Mouse (Mus musculus): ENCODE measurements around the gene Dusp1. TPM values are rescaled to one million over a fixed set of nuclear protein-coding genes. Genes with fewer than 3 reads are reported as not detected.

Gene Dusp1
- polyA plus RNA-seq, 1 experiment from 2014 or later: 35.7 TPM

DNA sequence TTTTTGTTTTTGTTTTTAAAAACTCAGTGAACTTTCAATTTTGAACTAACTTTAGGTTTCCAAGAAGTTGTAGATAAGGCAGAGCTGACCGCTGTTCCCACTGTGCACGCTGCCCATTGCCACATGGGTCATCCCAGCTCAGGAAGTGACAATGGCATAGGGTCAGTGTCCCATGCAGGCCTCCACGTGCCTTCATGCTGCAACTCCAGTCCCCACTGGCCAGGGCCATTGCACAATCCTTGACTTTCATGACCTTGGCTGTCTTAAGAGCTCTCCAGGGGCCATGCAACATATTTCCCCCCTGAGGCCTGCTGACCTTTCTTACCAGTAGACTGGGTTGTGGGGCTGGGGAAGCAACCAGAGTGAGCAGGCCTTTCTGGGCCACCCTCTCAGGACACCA, 9.4 kb upstream of the Dusp1 start:
- no peak overlapping the region for H3K4me3 ChIP-seq (ENCODE audit: low read length)
- H3K9me3 ChIP-seq (replicated peaks; ENCODE audit: control insufficient read depth, low read length): no peaks in the 10 kb centered on the region; the same call in 1 of the 2 replicates
- ATAC-seq (replicated peaks; ENCODE audit: extremely low read depth, insufficient read depth, low FRiP score): no peak
- H3K36me3 ChIP-seq (ENCODE audit: control insufficient read depth, insufficient read depth): peaks cover 12% of the 10 kb centered on the region
- no peaks in the 10 kb centered on the region for H3K27me3 ChIP-seq (ENCODE audit: control insufficient read depth, insufficient read depth, low read length)
- 70% methylated on average over 3 of the region's 3 CpGs for WGBS
- H3K27ac ChIP-seq (ENCODE audit: low read length): peak overlapping the region; percentile 25; the same call in 1 of the 2 replicates
- H3K9ac ChIP-seq (ENCODE audit: low read length): no peak overlapping the region
- H3K4me1 ChIP-seq (ENCODE audit: control insufficient read depth, insufficient read depth, low read length): peaks cover 37% of the 10 kb centered on the region
- H3K4me2 ChIP-seq (ENCODE audit: low read depth, low read length): no peak overlapping the region

DNA sequence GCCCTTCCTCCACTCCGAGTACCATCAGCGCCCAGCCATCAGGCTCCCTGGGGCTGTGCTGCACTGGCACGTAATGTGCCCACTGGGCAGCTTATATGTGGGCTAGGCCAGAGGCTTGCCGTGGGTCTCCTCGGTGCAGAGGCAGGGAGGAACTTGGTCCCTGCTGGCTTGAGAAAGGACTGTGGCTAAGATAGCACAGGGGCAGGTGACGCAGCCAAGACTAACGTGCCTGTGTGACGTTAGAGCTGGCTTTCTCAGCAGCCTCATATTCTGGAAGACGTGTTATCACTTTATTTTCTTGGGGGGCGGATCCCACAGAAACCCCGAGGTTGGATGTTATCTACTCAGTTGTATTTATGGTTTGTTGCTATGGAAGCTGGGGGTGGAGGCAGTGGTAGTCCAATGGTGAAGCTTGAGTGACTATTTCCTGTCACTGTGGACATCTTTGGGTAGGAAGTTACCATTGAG, 8.8 kb upstream of the Dusp1 start:
- H3K36me3 ChIP-seq (ENCODE audit: control insufficient read depth, insufficient read depth): peaks cover 14% of the 10 kb centered on the region
- H3K4me3 ChIP-seq (ENCODE audit: low read length): no peak overlapping the region
- no peaks in the 10 kb centered on the region for H3K27me3 ChIP-seq (ENCODE audit: control insufficient read depth, insufficient read depth, low read length)
- H3K27ac ChIP-seq (ENCODE audit: low read length): peak overlapping the region; percentile 8; the same call in 1 of the 2 replicates
- peaks cover 31% of the 10 kb centered on the region for H3K4me1 ChIP-seq (ENCODE audit: control insufficient read depth, insufficient read depth, low read length)
- H3K9ac ChIP-seq (ENCODE audit: low read length): no peak overlapping the region
- 59% methylated on average over 11 of the region's 11 CpGs for whole genome bisulfite sequencing
- no peak overlapping the region for H3K4me2 ChIP-seq (ENCODE audit: low read depth, low read length)
- ATAC-seq (replicated peaks; ENCODE audit: extremely low read depth, insufficient read depth, low FRiP score): 0 out of 2 replicates have a peak, but pooled peaks have one; percentile 16
- no peaks in the 10 kb centered on the region; the same call in 1 of the 2 replicates for H3K9me3 ChIP-seq (replicated peaks; ENCODE audit: control insufficient read depth, low read length)

DNA sequence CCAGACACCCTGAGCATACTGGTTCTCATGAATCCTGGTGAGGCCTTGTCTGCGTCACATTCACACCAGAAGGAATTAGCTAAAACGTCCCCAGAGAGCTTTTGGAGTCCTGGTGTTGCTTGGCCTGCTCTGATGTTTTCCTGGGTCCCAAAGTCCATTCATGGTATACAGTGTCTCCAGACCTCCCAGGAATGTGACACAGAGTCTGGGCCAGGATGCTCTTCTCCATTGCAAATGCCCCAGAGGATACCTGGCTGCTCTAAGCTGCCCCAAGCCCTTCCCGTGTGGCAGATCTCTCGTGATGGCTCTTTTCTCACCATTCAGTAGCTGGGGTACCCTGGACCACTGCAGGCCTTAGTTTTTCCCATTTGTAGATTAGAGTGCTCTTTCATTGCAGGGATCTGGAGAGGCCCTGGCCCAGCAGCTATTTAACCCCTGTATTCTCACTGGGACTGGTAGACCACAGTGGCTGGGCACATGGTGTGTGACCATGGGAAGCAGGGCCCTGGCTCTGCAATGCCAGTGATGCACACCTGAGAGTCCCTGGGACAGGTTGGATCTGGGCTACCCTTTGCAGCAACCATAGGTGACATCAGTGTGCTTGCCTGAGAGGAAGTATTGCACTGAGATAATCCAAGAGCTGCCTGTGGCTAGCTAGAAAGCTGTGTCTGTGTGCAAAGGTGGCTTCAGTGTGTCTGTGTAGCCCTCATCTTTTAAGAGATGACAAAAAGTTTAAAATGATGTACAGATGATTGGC, 7.8 kb upstream of the Dusp1 start:
- peaks cover 20% of the 10 kb centered on the region for H3K36me3 ChIP-seq (ENCODE audit: control insufficient read depth, insufficient read depth)
- no peak overlapping the region for H3K27ac ChIP-seq (ENCODE audit: low read length)
- H3K4me1 ChIP-seq (ENCODE audit: control insufficient read depth, insufficient read depth, low read length): peaks cover 23% of the 10 kb centered on the region
- no peak overlapping the region for H3K9ac ChIP-seq (ENCODE audit: low read length)
- WGBS: 78% methylated on average over 4 of the region's 4 CpGs
- H3K4me3 ChIP-seq (ENCODE audit: low read length): no peak overlapping the region
- ATAC-seq (replicated peaks; ENCODE audit: extremely low read depth, insufficient read depth, low FRiP score): no peak
- no peaks in the 10 kb centered on the region for H3K27me3 ChIP-seq (ENCODE audit: control insufficient read depth, insufficient read depth, low read length)
- no peak overlapping the region for H3K4me2 ChIP-seq (ENCODE audit: low read depth, low read length)
- H3K9me3 ChIP-seq (replicated peaks; ENCODE audit: control insufficient read depth, low read length): no peaks in the 10 kb centered on the region; the same call in 1 of the 2 replicates

DNA sequence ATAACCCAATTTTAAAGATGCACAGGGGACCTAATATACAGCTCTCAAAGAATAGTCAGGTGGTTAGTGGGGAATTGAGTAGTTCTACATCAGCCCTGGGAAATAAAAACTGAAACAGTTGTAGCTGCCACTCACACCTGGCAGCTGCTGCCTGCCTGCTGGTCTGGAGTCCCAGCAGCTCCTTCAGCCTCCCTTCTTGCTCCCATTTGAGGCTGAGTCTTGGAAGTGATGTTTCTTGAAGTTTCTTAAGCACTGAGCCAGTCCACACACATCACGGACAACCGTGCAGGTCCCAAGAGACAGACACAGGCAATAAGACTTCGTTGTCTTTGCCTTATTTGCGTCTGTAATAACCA, 5.9 kb upstream of the Dusp1 start:
- peaks cover 31% of the 10 kb centered on the region for H3K36me3 ChIP-seq (ENCODE audit: control insufficient read depth, insufficient read depth)

GRCm38 (mm10) chr17:26567142-26567817, 5.4 kb upstream of the Dusp1 start:
- H3K36me3 ChIP-seq (ENCODE audit: control insufficient read depth, insufficient read depth): peaks cover 31% of the 10 kb centered on the region
- 69% methylated on average over 8 of the region's 8 CpGs for WGBS
- no peak overlapping the region for H3K9ac ChIP-seq (ENCODE audit: low read length)
- no peak overlapping the region for H3K4me2 ChIP-seq (ENCODE audit: low read depth, low read length)
- H3K27me3 ChIP-seq (ENCODE audit: control insufficient read depth, insufficient read depth, low read length): no peaks in the 10 kb centered on the region
- no peak overlapping the region for H3K4me3 ChIP-seq (ENCODE audit: low read length)
- H3K4me1 ChIP-seq (ENCODE audit: control insufficient read depth, insufficient read depth, low read length): peaks cover 24% of the 10 kb centered on the region
- H3K9me3 ChIP-seq (replicated peaks; ENCODE audit: control insufficient read depth, low read length): no peaks in the 10 kb centered on the region; the same call in 1 of the 2 replicates
- ATAC-seq (replicated peaks; ENCODE audit: extremely low read depth, insufficient read depth, low FRiP score): no peak
- H3K27ac ChIP-seq (ENCODE audit: low read length): peak overlapping the region; percentile 12; the same call in 1 of the 2 replicates

More for the DNA sequence above, 5.9 kb upstream of the Dusp1 start:
- peaks cover 19% of the 10 kb centered on the region for H3K4me1 ChIP-seq (ENCODE audit: control insufficient read depth, insufficient read depth, low read length)
- 93% methylated on average over 4 of the region's 4 CpGs for WGBS
- no peak for ATAC-seq (replicated peaks; ENCODE audit: extremely low read depth, insufficient read depth, low FRiP score)
- H3K9me3 ChIP-seq (replicated peaks; ENCODE audit: control insufficient read depth, low read length): no peaks in the 10 kb centered on the region; the same call in 1 of the 2 replicates
- H3K27me3 ChIP-seq (ENCODE audit: control insufficient read depth, insufficient read depth, low read length): no peaks in the 10 kb centered on the region
- H3K9ac ChIP-seq (ENCODE audit: low read length): no peak overlapping the region
- no peak overlapping the region for H3K4me2 ChIP-seq (ENCODE audit: low read depth, low read length)
- H3K4me3 ChIP-seq (ENCODE audit: low read length): no peak overlapping the region
- H3K27ac ChIP-seq (ENCODE audit: low read length): no peak overlapping the region

GRCm38 (mm10) chr17:26564439-26564838, 2.5 kb upstream of the Dusp1 start:
- peaks cover 31% of the 10 kb centered on the region for H3K36me3 ChIP-seq (ENCODE audit: control insufficient read depth, insufficient read depth)
- H3K9me3 ChIP-seq (replicated peaks; ENCODE audit: control insufficient read depth, low read length): no peaks in the 10 kb centered on the region; the same call in 1 of the 2 replicates
- H3K27me3 ChIP-seq (ENCODE audit: control insufficient read depth, insufficient read depth, low read length): no peaks in the 10 kb centered on the region
- no peak overlapping the region for H3K27ac ChIP-seq (ENCODE audit: low read length)
- H3K4me2 ChIP-seq (ENCODE audit: low read depth, low read length): no peak overlapping the region
- H3K4me3 ChIP-seq (ENCODE audit: low read length): no peak overlapping the region
- no peak for ATAC-seq (replicated peaks; ENCODE audit: extremely low read depth, insufficient read depth, low FRiP score)
- WGBS: 72% methylated on average over 9 of the region's 9 CpGs
- H3K4me1 ChIP-seq (ENCODE audit: control insufficient read depth, insufficient read depth, low read length): peaks cover 21% of the 10 kb centered on the region
- H3K9ac ChIP-seq (ENCODE audit: low read length): no peak overlapping the region

DNA sequence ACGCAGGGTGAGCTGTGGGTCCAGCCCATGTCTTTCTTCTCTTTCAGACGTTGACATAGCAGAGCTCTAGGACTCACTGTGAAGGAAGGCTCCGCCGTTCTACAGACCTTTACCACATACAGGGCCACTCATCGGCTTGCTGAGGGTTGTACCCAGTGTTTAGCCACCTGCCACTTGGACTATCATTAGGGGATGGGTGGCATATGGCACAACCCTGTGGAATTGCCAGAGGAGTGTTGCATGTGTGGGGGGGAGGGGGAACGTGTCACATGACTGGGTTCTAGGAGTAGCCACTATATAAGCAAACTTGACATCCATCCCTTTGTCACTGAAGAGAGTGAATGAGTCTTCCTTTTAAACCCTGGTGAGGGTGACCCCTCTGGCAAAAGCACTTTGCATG, 1.5 kb upstream of the Dusp1 start:
- Histone ChIP-seq H3K27ac (ENCODE audit: low read length) (no peak overlapping the region), H3K9me3 (replicated peaks; ENCODE audit: control insufficient read depth, low read length) (no peaks in the 10 kb centered on the region; the same call in 1 of the 2 replicates), H3K4me1 (ENCODE audit: control insufficient read depth, insufficient read depth, low read length) (peaks cover 21% of the 10 kb centered on the region), H3K36me3 (ENCODE audit: control insufficient read depth, insufficient read depth) (peaks cover 27% of the 10 kb centered on the region), H3K27me3 (ENCODE audit: control insufficient read depth, insufficient read depth, low read length) (no peaks in the 10 kb centered on the region), H3K4me2 (ENCODE audit: low read depth, low read length) (no peak overlapping the region), H3K4me3 (ENCODE audit: low read length) (no peak overlapping the region), H3K9ac (ENCODE audit: low read length) (no peak overlapping the region)
- no peak for ATAC-seq (replicated peaks; ENCODE audit: extremely low read depth, insufficient read depth, low FRiP score)
- WGBS: 83% methylated on average over 6 of the region's 6 CpGs

GRCm38 (mm10) chr17:26562292-26562691, 364 bp upstream of the Dusp1 start:
- H3K4me2 ChIP-seq (ENCODE audit: low read depth, low read length): peak overlapping the region; percentile 85
- peak overlapping the region; percentile 89 for H3K4me3 ChIP-seq (ENCODE audit: low read length)
- peaks cover 21% of the 10 kb centered on the region for H3K4me1 ChIP-seq (ENCODE audit: control insufficient read depth, insufficient read depth, low read length)
- H3K27ac ChIP-seq (ENCODE audit: low read length): peak overlapping the region; percentile 38; the same call in 1 of the 2 replicates
- 63% methylated on average over 4 of the region's 4 CpGs for WGBS
- H3K36me3 ChIP-seq (ENCODE audit: control insufficient read depth, insufficient read depth): peaks cover 23% of the 10 kb centered on the region
- no peak for ATAC-seq (replicated peaks; ENCODE audit: extremely low read depth, insufficient read depth, low FRiP score)
- H3K9me3 ChIP-seq (replicated peaks; ENCODE audit: control insufficient read depth, low read length): no peaks in the 10 kb centered on the region; the same call in 1 of the 2 replicates
- no peaks in the 10 kb centered on the region for H3K27me3 ChIP-seq (ENCODE audit: control insufficient read depth, insufficient read depth, low read length)
- H3K9ac ChIP-seq (ENCODE audit: low read length): peak overlapping the region; percentile 75

DNA sequence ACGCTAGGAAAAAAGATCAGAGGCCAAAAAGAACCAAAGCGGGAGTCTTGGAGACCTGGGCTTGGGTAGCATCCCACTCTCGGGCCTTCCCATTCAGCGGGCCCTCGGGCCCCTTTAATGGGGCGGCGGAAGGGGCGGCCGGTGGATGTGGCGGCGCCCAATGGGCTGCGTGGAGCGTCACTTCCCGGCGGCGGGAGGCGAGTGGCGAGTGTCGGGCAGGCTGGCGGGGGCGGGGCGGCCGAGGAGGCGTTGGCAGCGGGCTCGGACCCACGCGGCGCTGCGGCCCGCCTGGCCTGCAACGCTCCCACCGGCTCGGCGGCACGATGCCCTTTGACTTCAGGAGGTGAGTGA, 663 bp downstream of the Dusp1 start, which contains the start of gene Ergic1:
Gene Ergic1, plus strand, starts transcription at position 200 of the 351 bp plus-strand sequence.
- H3K27me3 ChIP-seq (ENCODE audit: control insufficient read depth, insufficient read depth, low read length): no peaks in the 10 kb centered on the region
- H3K27ac ChIP-seq (ENCODE audit: low read length): peak within 1 kb of the TSS; percentile 78
- H3K4me3 ChIP-seq (ENCODE audit: low read length): peak within 1 kb of the TSS; percentile 89
- H3K9me3 ChIP-seq (replicated peaks; ENCODE audit: control insufficient read depth, low read length): no peaks in the 10 kb centered on the region; the same call in 1 of the 2 replicates
- H3K4me1 ChIP-seq (ENCODE audit: control insufficient read depth, insufficient read depth, low read length): peaks cover 21% of the 10 kb centered on the region
- H3K9ac ChIP-seq (ENCODE audit: low read length): peak within 1 kb of the TSS; percentile 75
- ATAC-seq (replicated peaks; ENCODE audit: extremely low read depth, insufficient read depth, low FRiP score): peak; percentile 93
- H3K4me2 ChIP-seq (ENCODE audit: low read depth, low read length): peak within 1 kb of the TSS; percentile 85
- WGBS: under 1% methylated on average over 34 of the region's 36 CpGs
- peaks cover 17% of the 10 kb centered on the region for H3K36me3 ChIP-seq (ENCODE audit: control insufficient read depth, insufficient read depth)

Measured in heart, embryonic 16.5 days (tissue).